Mouse (Mus musculus): ENCODE measurements around the gene Lmntd1.

The Lmntd1 gene

GRCm38 (mm10) chr6:145485986-145486605, 128.0 kb downstream of the Lmntd1 start:
- 56% methylated on average over 12 of the region's 12 CpGs for WGBS

GRCm38 (mm10) chr6:145483318-145483674, 130.8 kb downstream of the Lmntd1 start:
- 48% methylated on average over 5 of the region's 5 CpGs for WGBS

GRCm38 (mm10) chr6:145482656-145483317, 131.3 kb downstream of the Lmntd1 start:
- 75% methylated on average over 17 of the region's 17 CpGs for WGBS

GRCm38 (mm10) chr6:145481938-145482337, 132.2 kb downstream of the Lmntd1 start:
- 59% methylated on average over 15 of the region's 15 CpGs for WGBS

- WGBS, result 88% methylated on average over 4 of the region's 4 CpGs
Observed at GRCm38 (mm10) chr6:145478821-145479271, 135.3 kb downstream of the Lmntd1 start.

GRCm38 (mm10) chr6:145477367-145477905, 136.7 kb downstream of the Lmntd1 start:
- WGBS, result 89% methylated on average over 10 of the region's 10 CpGs

- WGBS, result 75% methylated on average over 11 of the region's 11 CpGs
Observed at GRCm38 (mm10) chr6:145471638-145472247, 142.4 kb downstream of the Lmntd1 start.

GRCm38 (mm10) chr6:145469260-145469943, 144.7 kb downstream of the Lmntd1 start:
- WGBS, result 54% methylated on average over 8 of the region's 8 CpGs

GRCm38 (mm10) chr6:145464027-145464426, 150.1 kb downstream of the Lmntd1 start:
- 79% methylated on average over 4 of the region's 4 CpGs for WGBS

GRCm38 (mm10) chr6:145462677-145463245, 151.4 kb downstream of the Lmntd1 start:
- whole genome bisulfite sequencing, result 90% methylated on average over 12 of the region's 12 CpGs

- WGBS, result 82% methylated on average over 15 of the region's 15 CpGs
Observed at GRCm38 (mm10) chr6:145457066-145457465, 157.1 kb downstream of the Lmntd1 start.

- 62% methylated on average over 15 of the region's 15 CpGs for WGBS
Observed at GRCm38 (mm10) chr6:145450628-145451403, 163.3 kb downstream of the Lmntd1 start.

- WGBS, result 56% methylated on average over 2 of the region's 2 CpGs
Observed at GRCm38 (mm10) chr6:145448361-145448760, 165.8 kb downstream of the Lmntd1 start.

- 68% methylated on average over 8 of the region's 8 CpGs for WGBS
Observed at GRCm38 (mm10) chr6:145445811-145446500, 168.2 kb downstream of the Lmntd1 start.

GRCm38 (mm10) chr6:145445380-145445779, 168.7 kb downstream of the Lmntd1 start:
- 52% methylated on average over 4 of the region's 4 CpGs for WGBS

GRCm38 (mm10) chr6:145442786-145443185, 171.3 kb downstream of the Lmntd1 start:
- 51% methylated on average over 13 of the region's 13 CpGs for WGBS

- 65% methylated on average over 18 of the region's 18 CpGs for WGBS
Observed at GRCm38 (mm10) chr6:145441416-145442110, 172.6 kb downstream of the Lmntd1 start.

- 88% methylated on average over 5 of the region's 5 CpGs for WGBS
Observed at GRCm38 (mm10) chr6:145438851-145439250, 175.3 kb downstream of the Lmntd1 start.

- 93% methylated on average over 10 of the region's 10 CpGs for WGBS
Observed at GRCm38 (mm10) chr6:145435764-145436163, 178.4 kb downstream of the Lmntd1 start.

- WGBS, result 69% methylated on average over 1 of the region's 1 CpGs
Observed at GRCm38 (mm10) chr6:145435156-145435555, 179.0 kb downstream of the Lmntd1 start.
